Mouse (Mus musculus): ENCODE data around the gene Tprn. TPM values are rescaled to one million over a fixed set of nuclear protein-coding genes. Genes with fewer than 3 reads are reported as not detected.

Tprn gene
- polyA plus RNA-seq (2015; fragmentation: Nextera tagmentation; extraction: Ambion mirVana), result 7.2 and 8.2 TPM in 2 replicates

GRCm38 (mm10) chr2:25262291-25262767 is at the start of gene Tprn:
Gene Tprn, plus strand, starts transcription at chr2:25262618.
- Histone ChIP-seq H3K9me3 (no peaks in the 10 kb centered on the region), H3K36me3 (0 out of 2 replicates have a peak, but pooled peaks cover 6% of the 10 kb centered on the region), H3K4me1 (peaks cover 39% of the 10 kb centered on the region), H3K27me3 (peaks cover 22% of the 10 kb centered on the region), H3K4me2 (replicated peaks) (peak within 1 kb of the TSS; percentile 99), H3K4me3 (peak within 1 kb of the TSS; percentile 68), H3K27ac (no peak within 1 kb of the TSS), H3K9ac (peak within 1 kb of the TSS; percentile 79)
- ATAC-seq (ENCODE audit: low FRiP score, low read depth), result peak; percentile 99
- under 1% methylated on average over 38 of the region's 39 CpGs for WGBS

GRCm38 (mm10) chr2:25213266-25213865 is 49.1 kb upstream of the Tprn start:
- peaks cover 3% of the 10 kb centered on the region; the same call in 1 of the 2 replicates for H3K27me3 ChIP-seq
- no peak overlapping the region for H3K4me3 ChIP-seq
- ATAC-seq (ENCODE audit: low FRiP score, low read depth), result no peak
- H3K4me1 ChIP-seq, result peaks cover 15% of the 10 kb centered on the region
- H3K4me2 ChIP-seq (replicated peaks), result no peak overlapping the region
- no peaks in the 10 kb centered on the region for H3K9me3 ChIP-seq
- H3K9ac ChIP-seq, result no peak overlapping the region
- H3K27ac ChIP-seq, result no peak overlapping the region
- H3K36me3 ChIP-seq, result peaks cover 11% of the 10 kb centered on the region
- 63% methylated on average over 23 of the region's 23 CpGs for WGBS

GRCm38 (mm10) chr2:25214444-25214843 is 48.0 kb upstream of the Tprn start, which contains the start of gene Stpg3:
Gene Stpg3, minus strand, starts transcription at chr2:25214637.
- 74% methylated on average over 3 of the region's 3 CpGs for WGBS
- Histone ChIP-seq H3K27me3 (peaks cover 6% of the 10 kb centered on the region; the same call in 1 of the 2 replicates), H3K4me1 (peaks cover 15% of the 10 kb centered on the region), H3K4me3 (no peak within 1 kb of the TSS), H3K27ac (no peak within 1 kb of the TSS), H3K36me3 (peaks cover 4% of the 10 kb centered on the region; the same call in 1 of the 2 replicates), H3K9me3 (no peaks in the 10 kb centered on the region), H3K9ac (no peak within 1 kb of the TSS), H3K4me2 (replicated peaks) (no peak within 1 kb of the TSS)
- no peak for ATAC-seq (ENCODE audit: low FRiP score, low read depth)

- no peaks in the 10 kb centered on the region for H3K9me3 ChIP-seq
- H3K36me3 ChIP-seq, result peaks cover 10% of the 10 kb centered on the region
- WGBS, result 59% methylated on average over 2 of the region's 2 CpGs
- no peak overlapping the region for H3K4me3 ChIP-seq
- no peak overlapping the region for H3K27ac ChIP-seq
- no peaks in the 10 kb centered on the region for H3K4me1 ChIP-seq
- H3K9ac ChIP-seq, result no peak overlapping the region
- no peak overlapping the region for H3K4me2 ChIP-seq (replicated peaks)
- ATAC-seq (ENCODE audit: low FRiP score, low read depth), result no peak
- peaks cover 5% of the 10 kb centered on the region; the same call in 1 of the 2 replicates for H3K27me3 ChIP-seq
Measured at GRCm38 (mm10) chr2:25217666-25218065, 44.8 kb upstream of the Tprn start.

- no peak for ATAC-seq (ENCODE audit: low FRiP score, low read depth)
- Histone ChIP-seq H3K36me3 (peaks cover 13% of the 10 kb centered on the region), H3K9me3 (no peaks in the 10 kb centered on the region), H3K27ac (no peak within 1 kb of the TSS), H3K4me2 (replicated peaks) (no peak within 1 kb of the TSS), H3K4me3 (no peak within 1 kb of the TSS), H3K27me3 (peaks cover 3% of the 10 kb centered on the region; the same call in 1 of the 2 replicates), H3K9ac (no peak within 1 kb of the TSS), H3K4me1 (peaks cover 4% of the 10 kb centered on the region)
Measured at GRCm38 (mm10) chr2:25218445-25218844, 44.0 kb upstream of the Tprn start, which contains the start of gene Fam166a. Gene Fam166a, plus strand, starts transcription at chr2:25218745.

- no peak overlapping the region for H3K4me3 ChIP-seq
- H3K4me1 ChIP-seq, result peaks cover 14% of the 10 kb centered on the region
- H3K9ac ChIP-seq, result no peak overlapping the region
- WGBS, result 70% methylated on average over 5 of the region's 5 CpGs
- no peak for ATAC-seq (ENCODE audit: low FRiP score, low read depth)
- no peak overlapping the region for H3K4me2 ChIP-seq (replicated peaks)
- H3K27ac ChIP-seq, result no peak overlapping the region
- H3K9me3 ChIP-seq, result no peaks in the 10 kb centered on the region
- peaks cover 3% of the 10 kb centered on the region; the same call in 1 of the 2 replicates for H3K27me3 ChIP-seq
- peaks cover 13% of the 10 kb centered on the region for H3K36me3 ChIP-seq
Measured at GRCm38 (mm10) chr2:25221331-25221772, 41.1 kb upstream of the Tprn start.

- Histone ChIP-seq H3K9ac (peak overlapping the region; percentile 89), H3K9me3 (no peaks in the 10 kb centered on the region), H3K27me3 (peaks cover under 1% of the 10 kb centered on the region; the same call in 1 of the 2 replicates), H3K4me1 (peaks cover 16% of the 10 kb centered on the region), H3K27ac (peak overlapping the region; percentile 90), H3K4me3 (peak overlapping the region; percentile 91), H3K36me3 (peaks cover 13% of the 10 kb centered on the region), H3K4me2 (replicated peaks) (peak overlapping the region; percentile 96)
- WGBS, result 2% methylated on average over 49 of the region's 53 CpGs
- peak; percentile 6 for ATAC-seq (ENCODE audit: low FRiP score, low read depth)
Measured at GRCm38 (mm10) chr2:25223681-25224491, 38.5 kb upstream of the Tprn start.

GRCm38 (mm10) chr2:25224492-25224765 is 38.0 kb upstream of the Tprn start, which contains the start of gene Tubb4b:
Gene Tubb4b, minus strand, starts transcription at chr2:25224702.
- 0% methylated on average over 17 of the region's 17 CpGs for WGBS
- ATAC-seq (ENCODE audit: low FRiP score, low read depth), result no peak
- Histone ChIP-seq H3K9me3 (no peaks in the 10 kb centered on the region), H3K9ac (peak within 1 kb of the TSS; percentile 89), H3K4me3 (peak within 1 kb of the TSS; percentile 91), H3K36me3 (peaks cover 13% of the 10 kb centered on the region), H3K27me3 (no peaks in the 10 kb centered on the region), H3K4me2 (replicated peaks) (peak within 1 kb of the TSS; percentile 96), H3K4me1 (peaks cover 18% of the 10 kb centered on the region), H3K27ac (peak within 1 kb of the TSS; percentile 97)

- Histone ChIP-seq H3K9ac (peak overlapping the region; percentile 68), H3K4me2 (replicated peaks) (peak overlapping the region; percentile 64), H3K4me1 (peaks cover 18% of the 10 kb centered on the region), H3K4me3 (peak overlapping the region; percentile 91), H3K36me3 (peaks cover 13% of the 10 kb centered on the region), H3K27ac (peak overlapping the region; percentile 97), H3K9me3 (no peaks in the 10 kb centered on the region), H3K27me3 (no peaks in the 10 kb centered on the region)
- 3% methylated on average over 41 of the region's 41 CpGs for WGBS
- ATAC-seq (ENCODE audit: low FRiP score, low read depth), result peak; percentile 98
Measured at GRCm38 (mm10) chr2:25224766-25225752, 37.4 kb upstream of the Tprn start.

GRCm38 (mm10) chr2:25225811-25226379 is 36.5 kb upstream of the Tprn start:
- peak overlapping the region; percentile 49 for H3K4me3 ChIP-seq
- H3K27ac ChIP-seq, result peak overlapping the region; percentile 97
- H3K4me2 ChIP-seq (replicated peaks), result peak overlapping the region; percentile 64
- H3K4me1 ChIP-seq, result peaks cover 18% of the 10 kb centered on the region
- whole genome bisulfite sequencing, result 73% methylated on average over 8 of the region's 8 CpGs
- H3K36me3 ChIP-seq, result peaks cover 13% of the 10 kb centered on the region
- peak overlapping the region; percentile 68; the same call in 1 of the 2 replicates for H3K9ac ChIP-seq
- no peak for ATAC-seq (ENCODE audit: low FRiP score, low read depth)
- no peaks in the 10 kb centered on the region for H3K9me3 ChIP-seq
- peaks cover 3% of the 10 kb centered on the region; the same call in 1 of the 2 replicates for H3K27me3 ChIP-seq

GRCm38 (mm10) chr2:25226864-25227263 is 35.6 kb upstream of the Tprn start:
- H3K4me3 ChIP-seq, result no peak overlapping the region
- WGBS, result 74% methylated on average over 5 of the region's 5 CpGs
- no peak overlapping the region for H3K9ac ChIP-seq
- ATAC-seq (ENCODE audit: low FRiP score, low read depth), result no peak
- no peak overlapping the region for H3K27ac ChIP-seq
- no peaks in the 10 kb centered on the region for H3K9me3 ChIP-seq
- peaks cover 8% of the 10 kb centered on the region for H3K36me3 ChIP-seq
- no peak overlapping the region for H3K4me2 ChIP-seq (replicated peaks)
- H3K4me1 ChIP-seq, result peaks cover 18% of the 10 kb centered on the region
- H3K27me3 ChIP-seq, result peaks cover 12% of the 10 kb centered on the region; the same call in 1 of the 2 replicates

Data from limb, embryonic 13.5 days (tissue).